Mouse (Mus musculus): ENCODE measurements around the gene Tns1. TPM values are rescaled to one million over a fixed set of nuclear protein-coding genes. Genes with fewer than 3 reads are reported as not detected.

Tns1 gene
- polyA plus RNA-seq, 1 experiment = 15.1 TPM

GRCm38 (mm10) chr1:73958210-73958983 is 165.9 kb downstream of the Tns1 start:
- TF ChIP-seq CTCF (IDR thresholded peaks at IDR 0.05; ENCODE audit: borderline replicate concordance, extremely low read depth, insufficient read depth, insufficient read length) (no peak), POLR2A (IDR thresholded peaks at IDR 0.05; ENCODE audit: borderline replicate concordance, extremely low read depth, insufficient read depth, insufficient read length, poor library complexity, severe bottlenecking) (no peak)
- no peak for DNase-seq (ENCODE audit: low read depth)

DNA sequence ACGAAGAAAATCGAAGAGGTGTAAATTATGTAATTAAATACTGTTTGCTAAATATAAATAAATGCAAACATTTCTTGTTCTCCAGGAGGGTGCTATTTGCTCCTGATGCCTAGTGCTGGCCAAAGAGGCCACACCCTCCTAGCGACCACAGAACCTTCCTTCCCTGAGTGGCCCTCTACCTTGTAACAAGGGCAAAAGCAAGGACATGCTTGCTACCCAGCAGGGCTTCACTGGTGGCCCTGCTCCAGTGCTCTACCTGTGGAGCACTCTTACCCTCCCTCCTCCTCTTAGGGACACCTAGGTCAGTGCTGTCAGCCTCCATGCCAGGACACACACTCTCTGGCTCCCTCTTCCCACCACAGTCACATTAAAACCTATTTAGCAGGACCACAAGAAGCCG is 166.8 kb downstream of the Tns1 start:
- TF ChIP-seq POLR2A (IDR thresholded peaks at IDR 0.05; ENCODE audit: borderline replicate concordance, extremely low read depth, insufficient read depth, insufficient read length, poor library complexity, severe bottlenecking) (no peak), CTCF (IDR thresholded peaks at IDR 0.05; ENCODE audit: borderline replicate concordance, extremely low read depth, insufficient read depth, insufficient read length) (no peak)
- no peak for DNase-seq (ENCODE audit: low read depth)

- DNase-seq (ENCODE audit: low read depth) = no peak
- TF ChIP-seq POLR2A (IDR thresholded peaks at IDR 0.05; ENCODE audit: borderline replicate concordance, extremely low read depth, insufficient read depth, insufficient read length, poor library complexity, severe bottlenecking) = no peak
- no peak for TF ChIP-seq CTCF (IDR thresholded peaks at IDR 0.05; ENCODE audit: borderline replicate concordance, extremely low read depth, insufficient read depth, insufficient read length)
Measured at GRCm38 (mm10) chr1:73956320-73956719, 167.9 kb downstream of the Tns1 start.

- TF ChIP-seq CTCF (IDR thresholded peaks at IDR 0.05; ENCODE audit: borderline replicate concordance, extremely low read depth, insufficient read depth, insufficient read length) (no peak), POLR2A (IDR thresholded peaks at IDR 0.05; ENCODE audit: borderline replicate concordance, extremely low read depth, insufficient read depth, insufficient read length, poor library complexity, severe bottlenecking) (no peak)
- no peak for DNase-seq (ENCODE audit: low read depth)
Measured at GRCm38 (mm10) chr1:73955259-73955842, 168.9 kb downstream of the Tns1 start.

DNA sequence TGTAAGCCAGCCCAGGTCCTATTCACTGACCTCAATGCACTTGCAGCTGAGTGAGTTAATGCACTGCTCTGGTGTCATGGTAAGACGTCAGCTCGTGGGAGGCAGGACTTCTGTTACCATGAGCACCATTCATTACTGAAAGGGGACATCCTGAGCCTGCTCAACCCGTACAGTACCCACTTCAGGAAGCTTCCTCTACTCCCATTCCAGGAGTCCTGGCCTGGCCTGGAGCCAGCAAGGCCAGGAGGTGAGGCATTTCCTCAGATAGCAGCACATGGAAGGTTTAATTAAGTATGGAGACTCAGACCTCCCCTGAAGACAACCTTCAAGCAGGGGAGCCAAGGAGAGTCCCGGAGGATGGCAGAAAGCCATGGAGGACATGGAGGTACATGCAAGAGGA is 169.6 kb downstream of the Tns1 start:
- TF ChIP-seq CTCF (IDR thresholded peaks at IDR 0.05; ENCODE audit: borderline replicate concordance, extremely low read depth, insufficient read depth, insufficient read length) = no peak
- TF ChIP-seq POLR2A (IDR thresholded peaks at IDR 0.05; ENCODE audit: borderline replicate concordance, extremely low read depth, insufficient read depth, insufficient read length, poor library complexity, severe bottlenecking) = no peak
- no peak for DNase-seq (ENCODE audit: low read depth)

GRCm38 (mm10) chr1:73954015-73954408 is 170.2 kb downstream of the Tns1 start:
- no peak for DNase-seq (ENCODE audit: low read depth)
- TF ChIP-seq POLR2A (IDR thresholded peaks at IDR 0.05; ENCODE audit: borderline replicate concordance, extremely low read depth, insufficient read depth, insufficient read length, poor library complexity, severe bottlenecking) (no peak), CTCF (IDR thresholded peaks at IDR 0.05; ENCODE audit: borderline replicate concordance, extremely low read depth, insufficient read depth, insufficient read length) (no peak)

DNA sequence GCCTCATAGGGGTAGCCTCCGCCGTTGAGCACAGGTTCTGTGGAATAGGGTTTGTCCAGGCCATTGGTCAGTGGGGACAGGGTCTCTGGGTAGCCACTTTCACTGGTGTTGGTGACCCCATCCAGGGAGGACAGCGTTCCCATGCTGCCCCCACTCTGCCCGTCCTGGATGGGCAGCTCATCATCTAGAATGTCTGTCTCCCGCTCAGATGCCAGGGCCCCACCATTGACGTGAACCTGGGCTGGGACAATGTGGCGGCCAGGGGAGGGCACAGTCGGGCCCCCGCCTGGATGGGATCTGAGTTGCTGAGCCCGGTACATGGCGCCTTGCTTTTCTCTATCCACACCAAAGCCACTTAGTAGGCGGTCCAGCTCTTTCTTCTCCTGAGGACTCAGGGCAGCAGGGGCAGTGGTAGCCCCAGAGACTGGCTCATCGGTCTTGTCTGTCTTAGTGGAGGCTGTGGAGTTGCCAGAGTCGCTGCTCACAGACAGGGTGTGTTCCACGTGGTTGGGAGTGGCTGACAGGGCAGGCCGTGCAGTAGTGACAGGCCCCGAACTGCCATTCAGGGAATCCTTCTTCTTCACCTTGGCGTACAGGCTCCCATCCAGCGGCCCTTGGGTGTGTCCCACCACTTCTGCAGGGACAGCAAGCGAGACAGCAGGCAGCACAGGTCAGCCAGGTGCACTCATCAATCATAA is 170.8 kb downstream of the Tns1 start:
- no peak for DNase-seq (ENCODE audit: low read depth)
- TF ChIP-seq CTCF (IDR thresholded peaks at IDR 0.05; ENCODE audit: borderline replicate concordance, extremely low read depth, insufficient read depth, insufficient read length) (no peak), POLR2A (IDR thresholded peaks at IDR 0.05; ENCODE audit: borderline replicate concordance, extremely low read depth, insufficient read depth, insufficient read length, poor library complexity, severe bottlenecking) (no peak)

DNA sequence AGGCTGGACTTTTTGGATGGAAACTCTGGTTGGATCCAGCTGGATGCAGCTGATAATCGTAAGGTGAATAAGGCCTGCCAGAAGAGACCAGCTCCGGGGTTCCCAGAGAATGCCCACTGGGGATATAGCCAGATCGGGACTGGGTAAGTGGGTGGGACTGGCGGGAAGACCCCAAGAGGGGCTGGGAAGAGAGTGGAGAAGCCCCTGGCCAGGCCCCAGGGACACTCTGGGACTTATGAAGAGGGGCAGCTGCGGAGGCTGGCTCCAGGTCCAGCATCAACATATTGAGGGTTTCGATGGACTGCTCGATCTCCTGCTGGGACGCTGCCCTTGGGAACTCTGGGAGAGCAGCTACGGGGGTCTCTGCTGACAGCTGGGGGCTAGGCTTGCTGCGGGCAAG is 171.7 kb downstream of the Tns1 start:
- no peak for DNase-seq (ENCODE audit: low read depth)
- TF ChIP-seq CTCF (IDR thresholded peaks at IDR 0.05; ENCODE audit: borderline replicate concordance, extremely low read depth, insufficient read depth, insufficient read length) = no peak
- TF ChIP-seq POLR2A (IDR thresholded peaks at IDR 0.05; ENCODE audit: borderline replicate concordance, extremely low read depth, insufficient read depth, insufficient read length, poor library complexity, severe bottlenecking) = no peak

- TF ChIP-seq CTCF (IDR thresholded peaks at IDR 0.05; ENCODE audit: borderline replicate concordance, extremely low read depth, insufficient read depth, insufficient read length) (no peak), POLR2A (IDR thresholded peaks at IDR 0.05; ENCODE audit: borderline replicate concordance, extremely low read depth, insufficient read depth, insufficient read length, poor library complexity, severe bottlenecking) (no peak)
- DNase-seq (ENCODE audit: low read depth) = no peak
Measured at GRCm38 (mm10) chr1:73951178-73951577, 173.1 kb downstream of the Tns1 start.

- no peak for TF ChIP-seq CTCF (IDR thresholded peaks at IDR 0.05; ENCODE audit: borderline replicate concordance, extremely low read depth, insufficient read depth, insufficient read length)
- no peak for TF ChIP-seq POLR2A (IDR thresholded peaks at IDR 0.05; ENCODE audit: borderline replicate concordance, extremely low read depth, insufficient read depth, insufficient read length, poor library complexity, severe bottlenecking)
- no peak for DNase-seq (ENCODE audit: low read depth)
Measured at GRCm38 (mm10) chr1:73948757-73949156, 175.5 kb downstream of the Tns1 start.

GRCm38 (mm10) chr1:73947525-73948304 is 176.5 kb downstream of the Tns1 start:
- no peak for TF ChIP-seq POLR2A (IDR thresholded peaks at IDR 0.05; ENCODE audit: borderline replicate concordance, extremely low read depth, insufficient read depth, insufficient read length, poor library complexity, severe bottlenecking)
- no peak for TF ChIP-seq CTCF (IDR thresholded peaks at IDR 0.05; ENCODE audit: borderline replicate concordance, extremely low read depth, insufficient read depth, insufficient read length)
- no peak for DNase-seq (ENCODE audit: low read depth)
